Mouse (Mus musculus) hindbrain, embryonic 13.5 days (tissue): ENCODE data around the gene Lax1. TPM values are rescaled to one million over a fixed set of nuclear protein-coding genes. Genes with fewer than 3 reads are reported as not detected.
"Not testable (repeated sequence)": the region's sequence is repeated elsewhere in the genome, so short reads cannot be mapped to it uniquely, and the experiment has no call there.

Experiments used
- ATAC-seq: fragments of 200-750 bp; cut with Nextera tagmentation; 2 replicates; pipeline ENCODE4 v1.8.0; 2017; ENCODE audit warnings: moderate TSS enrichment; ENCODE audit not compliant: low FRiP score
- H3K27ac ChIP-seq: fragments of 300-500 bp; sonication (generic); 2 replicates; pipeline ENCODE4 v1.5.1; 2015; ENCODE audit warnings: inconsistent platforms, mild to moderate bottlenecking, moderate library complexity
- H3K27me3 ChIP-seq: fragments of 300-500 bp; sonication (generic); 2 replicates; pipeline ENCODE4 v1.6.1; 2015; ENCODE audit warnings: mild to moderate bottlenecking, inconsistent platforms
- H3K36me3 ChIP-seq: fragments of 300-500 bp; sonication (generic); 2 replicates; pipeline ENCODE4 v1.6.1; 2015; ENCODE audit warnings: mild to moderate bottlenecking, inconsistent platforms
- H3K4me1 ChIP-seq: fragments of 300-500 bp; sonication (generic); replicated peaks from 2 replicates; pipeline ENCODE4 v1.6.1; 2015; ENCODE audit warnings: inconsistent platforms
- H3K4me2 ChIP-seq: fragments of 300-500 bp; sonication (generic); 2 replicates; pipeline ENCODE4 v1.6.1; 2015; ENCODE audit warnings: inconsistent platforms, mild to moderate bottlenecking, moderate library complexity
- H3K4me3 ChIP-seq: fragments of 300-500 bp; sonication (generic); 2 replicates; pipeline ENCODE4 v1.5.1; 2015; ENCODE audit warnings: mild to moderate bottlenecking, inconsistent platforms
- H3K9ac ChIP-seq: fragments of 300-500 bp; sonication (generic); 2 replicates; pipeline ENCODE4 v1.6.1; 2015; ENCODE audit warnings: mild to moderate bottlenecking, inconsistent platforms
- H3K9me3 ChIP-seq: fragments of 300-500 bp; sonication (generic); 2 replicates; pipeline ENCODE4 v1.6.1; 2016; ENCODE audit warnings: inconsistent platforms
- WGBS: fragments of 180-500 bp; shearing (Covaris S2); methylation state at CpG from one replicate; pipeline ENCODE4 v1.1.7; 2015; 5-methylcytosine and 5-hydroxymethylcytosine counted together
- polyA plus RNA-seq: library from polyadenylated mRNA; unstranded; fragments of >200 nt; fragmentation: Nextera tagmentation; extraction: Ambion mirVana; gene quantifications from 2 replicates; pipeline ENCODE4 v1.2.1, GENCODE M21; 2015

Gene Lax1
- polyA plus RNA-seq, 1 experiment from 2014 or later = 0.16 TPM

DNA sequence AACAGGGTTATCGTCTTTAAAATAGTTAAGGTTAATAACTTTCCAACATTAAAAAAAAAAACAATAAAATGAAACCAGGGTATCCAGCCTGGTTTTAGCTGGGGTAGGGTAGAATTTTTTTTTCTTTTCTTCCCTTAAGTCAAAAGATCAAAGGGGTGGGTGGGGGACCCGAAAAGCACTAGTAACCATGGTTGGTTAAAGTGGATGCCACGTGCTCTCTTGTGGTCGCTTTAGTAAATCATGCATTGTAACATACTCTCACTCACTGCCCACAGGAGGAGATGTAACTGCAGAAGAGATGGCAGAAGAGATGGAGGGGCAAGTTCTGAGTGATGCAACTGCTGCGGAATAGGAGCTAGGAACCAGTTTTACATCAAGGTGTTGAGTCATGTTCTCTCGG, 21.5 kb upstream of the Lax1 start:
- H3K27ac ChIP-seq = no peak overlapping the region
- peaks cover 37% of the 10 kb centered on the region for H3K36me3 ChIP-seq
- no peaks in the 10 kb centered on the region for H3K9me3 ChIP-seq
- H3K27me3 ChIP-seq = no peaks in the 10 kb centered on the region
- peaks cover 24% of the 10 kb centered on the region for H3K4me1 ChIP-seq
- WGBS = 49% methylated on average over 6 of the region's 6 CpGs
- H3K4me2 ChIP-seq = no peak overlapping the region
- no peak overlapping the region for H3K9ac ChIP-seq
- H3K4me3 ChIP-seq = no peak overlapping the region
- ATAC-seq = no peak

DNA sequence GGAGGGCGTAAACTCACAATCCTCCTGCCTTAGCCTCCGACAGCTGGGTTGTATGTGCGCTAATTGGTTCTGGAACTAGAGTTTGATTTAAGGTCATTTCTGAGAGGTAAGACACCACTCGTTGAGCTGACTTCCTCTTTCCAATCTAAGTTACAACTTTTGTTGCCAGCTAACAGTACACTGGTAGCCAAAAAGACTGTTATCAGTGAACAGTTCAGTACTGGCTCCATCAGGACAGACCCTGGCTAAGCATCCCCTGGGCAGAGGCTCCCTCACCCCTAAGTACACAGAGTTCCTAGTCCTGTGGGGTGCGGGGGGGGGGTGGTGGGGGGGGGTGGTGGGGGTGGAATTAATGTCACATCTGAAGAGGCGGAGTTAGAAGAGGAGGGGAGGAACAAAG, 21.0 kb upstream of the Lax1 start:
- Histone ChIP-seq H3K4me1 (peaks cover 24% of the 10 kb centered on the region), H3K27ac (no peak overlapping the region), H3K36me3 (peaks cover 37% of the 10 kb centered on the region), H3K4me3 (no peak overlapping the region), H3K9me3 (no peaks in the 10 kb centered on the region), H3K4me2 (no peak overlapping the region), H3K9ac (no peak overlapping the region), H3K27me3 (no peaks in the 10 kb centered on the region)
- no peak for ATAC-seq
- WGBS = 50% methylated on average over 6 of the region's 6 CpGs

DNA sequence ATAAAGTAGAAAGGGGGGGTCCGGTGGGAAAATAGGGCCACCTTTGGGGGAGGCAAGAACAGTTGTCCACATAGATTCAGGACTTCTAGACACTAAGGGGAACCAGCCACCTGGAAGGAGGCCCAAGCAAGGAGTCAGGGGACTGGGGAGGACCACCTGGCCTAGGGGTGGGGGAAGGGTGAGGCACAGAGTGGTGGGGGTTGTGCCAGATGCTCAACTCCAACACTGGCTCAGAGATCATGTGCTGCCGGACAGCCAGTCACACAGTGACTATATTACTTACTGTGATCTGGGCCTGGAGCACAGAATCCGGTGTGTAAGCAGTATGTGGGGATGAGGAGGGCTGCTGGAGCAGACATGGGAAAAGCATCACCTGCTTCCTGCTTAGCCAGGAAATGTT, 19.4 kb upstream of the Lax1 start:
- H3K4me3 ChIP-seq = no peak overlapping the region
- peaks cover 33% of the 10 kb centered on the region for H3K36me3 ChIP-seq
- H3K27ac ChIP-seq = no peak overlapping the region
- no peaks in the 10 kb centered on the region for H3K9me3 ChIP-seq
- H3K9ac ChIP-seq = no peak overlapping the region
- no peak overlapping the region for H3K4me2 ChIP-seq
- 83% methylated on average over 3 of the region's 3 CpGs for WGBS
- ATAC-seq = no peak
- H3K4me1 ChIP-seq = peaks cover 19% of the 10 kb centered on the region
- no peaks in the 10 kb centered on the region for H3K27me3 ChIP-seq

DNA sequence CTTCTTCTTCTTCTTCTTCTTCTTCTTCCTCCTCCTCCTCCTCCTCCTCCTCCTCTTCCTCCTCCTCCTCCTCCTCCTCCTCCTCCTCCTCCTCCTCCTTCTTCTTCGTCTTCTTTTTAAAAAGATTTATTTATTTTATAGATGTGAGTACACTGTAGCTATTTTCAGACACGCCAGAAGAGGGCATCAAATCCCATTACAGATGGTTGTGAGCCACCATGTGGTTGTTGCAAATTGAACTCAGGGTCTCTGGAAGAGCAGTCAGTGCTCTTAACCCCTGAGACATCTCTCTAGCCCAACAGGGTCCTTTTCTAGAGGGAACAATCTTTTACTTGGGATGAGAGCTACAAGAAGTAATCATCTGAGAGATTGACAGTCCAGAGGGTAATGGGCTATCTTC, 11.9 kb upstream of the Lax1 start:
- WGBS = 0% methylated on average over 1 of the region's 2 CpGs
- H3K9ac ChIP-seq, H3K4me1 ChIP-seq, H3K4me3 ChIP-seq, H3K4me2 ChIP-seq, H3K27me3 ChIP-seq, ATAC-seq, H3K27ac ChIP-seq, H3K9me3 ChIP-seq: not testable (repeated sequence)
- H3K36me3 ChIP-seq = peaks cover 19% of the 10 kb centered on the region

DNA sequence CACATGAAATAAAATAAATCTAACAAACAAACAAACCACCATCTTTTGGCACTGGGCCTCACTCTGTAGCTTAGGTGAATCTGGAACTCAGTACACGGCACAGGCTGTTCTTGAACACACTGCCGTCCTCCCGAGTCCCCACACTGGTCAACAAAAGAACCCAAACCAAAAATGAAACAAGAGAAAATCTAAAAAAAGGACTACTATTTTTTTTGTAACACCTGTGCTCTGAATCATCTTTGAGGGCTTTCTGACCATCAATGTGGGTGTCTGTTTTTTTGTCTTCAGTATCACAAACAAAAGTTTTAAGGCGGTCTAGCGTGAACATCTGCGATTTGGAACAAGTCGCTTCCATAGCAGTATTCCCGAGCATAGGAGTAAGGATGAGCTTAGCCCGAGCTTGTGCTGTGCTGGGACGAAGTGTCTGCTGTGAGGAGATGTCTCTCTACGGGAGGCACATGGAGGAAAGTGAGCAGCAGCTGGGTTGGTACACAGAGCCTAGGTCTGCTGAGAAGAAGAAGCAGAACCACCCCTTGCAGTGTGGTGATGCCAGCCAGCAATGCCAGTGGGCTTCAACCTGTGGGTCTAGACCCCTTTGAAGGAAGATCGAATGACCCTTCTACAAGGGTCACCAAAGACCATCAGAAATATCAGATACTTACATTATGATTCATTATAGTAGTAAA, 8.2 kb upstream of the Lax1 start:
- no peaks in the 10 kb centered on the region for H3K36me3 ChIP-seq
- H3K4me2 ChIP-seq = no peak overlapping the region
- no peaks in the 10 kb centered on the region for H3K9me3 ChIP-seq
- no peak for ATAC-seq
- no peak overlapping the region for H3K4me3 ChIP-seq
- H3K9ac ChIP-seq = no peak overlapping the region
- no peak overlapping the region for H3K27ac ChIP-seq
- H3K27me3 ChIP-seq = no peaks in the 10 kb centered on the region
- WGBS = 93% methylated on average over 12 of the region's 12 CpGs
- H3K4me1 ChIP-seq = peaks cover 19% of the 10 kb centered on the region

DNA sequence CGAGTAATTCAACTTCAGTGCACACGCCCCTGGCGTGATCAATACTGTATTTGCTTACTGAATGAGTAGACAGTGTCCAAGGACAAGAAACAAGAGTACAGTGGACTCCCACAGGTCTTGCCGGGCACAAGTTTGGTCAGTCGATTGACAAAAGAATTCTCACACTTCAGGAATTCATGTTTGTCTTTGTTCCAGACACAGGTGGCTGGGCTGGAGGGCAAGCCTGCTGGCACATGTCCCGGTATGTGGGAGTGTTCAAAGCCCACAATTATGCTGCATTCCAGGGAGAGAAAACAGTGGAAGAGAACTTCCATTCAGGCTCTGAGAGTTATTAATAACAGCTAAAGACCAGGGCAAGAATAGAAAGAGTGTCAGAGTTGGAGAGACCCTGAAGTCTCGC, 6.0 kb upstream of the Lax1 start:
- no peak overlapping the region for H3K9ac ChIP-seq
- no peak overlapping the region for H3K27ac ChIP-seq
- 22% methylated on average over 7 of the region's 7 CpGs for WGBS
- no peak overlapping the region for H3K4me3 ChIP-seq
- no peaks in the 10 kb centered on the region for H3K9me3 ChIP-seq
- ATAC-seq = no peak
- peaks cover 19% of the 10 kb centered on the region for H3K4me1 ChIP-seq
- H3K27me3 ChIP-seq = no peaks in the 10 kb centered on the region
- no peak overlapping the region for H3K4me2 ChIP-seq
- no peaks in the 10 kb centered on the region for H3K36me3 ChIP-seq

DNA sequence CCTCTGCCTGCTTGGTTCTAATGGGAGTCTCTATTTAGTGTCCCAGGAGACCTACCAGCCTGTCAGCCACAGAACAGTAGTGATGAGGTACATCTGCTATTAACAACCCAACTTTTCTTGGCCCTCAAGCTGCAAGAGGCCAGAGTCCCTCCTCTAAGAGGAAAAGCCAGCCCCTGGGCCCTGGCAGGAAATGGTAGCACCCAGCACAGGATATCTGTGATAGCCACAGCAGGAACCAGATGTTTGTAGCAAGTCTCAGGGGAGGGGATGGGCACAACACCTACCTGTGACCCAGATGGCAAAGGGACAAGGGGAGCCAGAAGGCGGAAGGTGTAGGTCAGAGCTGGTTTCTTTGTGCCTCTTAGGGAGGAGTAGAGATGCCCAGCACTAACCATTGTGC, 5.0 kb upstream of the Lax1 start:
- WGBS = 100% methylated on average over 1 of the region's 1 CpGs
- no peaks in the 10 kb centered on the region for H3K27me3 ChIP-seq
- no peaks in the 10 kb centered on the region for H3K36me3 ChIP-seq
- H3K4me3 ChIP-seq = no peak overlapping the region
- ATAC-seq = no peak
- H3K9me3 ChIP-seq = no peaks in the 10 kb centered on the region
- no peak overlapping the region for H3K9ac ChIP-seq
- peaks cover 19% of the 10 kb centered on the region for H3K4me1 ChIP-seq
- no peak overlapping the region for H3K27ac ChIP-seq
- no peak overlapping the region for H3K4me2 ChIP-seq

DNA sequence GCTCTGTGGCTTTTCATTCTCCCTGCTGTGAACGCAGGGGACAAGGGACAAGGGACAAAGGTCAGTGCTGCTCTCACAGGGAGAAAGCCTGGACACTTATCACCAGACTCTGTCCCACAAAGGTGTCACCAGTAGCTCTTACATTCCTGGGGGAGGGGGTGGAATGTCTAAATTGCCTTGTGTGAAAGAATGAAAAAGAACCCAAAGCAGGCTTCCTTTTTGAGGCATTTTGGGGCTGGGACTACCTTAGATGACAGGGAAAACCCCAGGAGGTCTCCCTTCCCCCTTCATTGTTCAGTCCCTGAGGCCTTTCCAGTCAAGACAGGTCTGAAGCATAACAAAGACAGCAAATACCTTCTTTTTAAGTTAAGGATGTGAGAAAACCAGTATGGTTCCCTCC, 4.4 kb upstream of the Lax1 start:
- Histone ChIP-seq H3K9me3 (no peaks in the 10 kb centered on the region), H3K9ac (no peak overlapping the region), H3K4me3 (no peak overlapping the region), H3K36me3 (no peaks in the 10 kb centered on the region), H3K27me3 (no peaks in the 10 kb centered on the region), H3K4me2 (no peak overlapping the region), H3K27ac (no peak overlapping the region), H3K4me1 (peaks cover 19% of the 10 kb centered on the region)
- 0% methylated on average over 1 of the region's 1 CpGs for WGBS
- no peak for ATAC-seq

DNA sequence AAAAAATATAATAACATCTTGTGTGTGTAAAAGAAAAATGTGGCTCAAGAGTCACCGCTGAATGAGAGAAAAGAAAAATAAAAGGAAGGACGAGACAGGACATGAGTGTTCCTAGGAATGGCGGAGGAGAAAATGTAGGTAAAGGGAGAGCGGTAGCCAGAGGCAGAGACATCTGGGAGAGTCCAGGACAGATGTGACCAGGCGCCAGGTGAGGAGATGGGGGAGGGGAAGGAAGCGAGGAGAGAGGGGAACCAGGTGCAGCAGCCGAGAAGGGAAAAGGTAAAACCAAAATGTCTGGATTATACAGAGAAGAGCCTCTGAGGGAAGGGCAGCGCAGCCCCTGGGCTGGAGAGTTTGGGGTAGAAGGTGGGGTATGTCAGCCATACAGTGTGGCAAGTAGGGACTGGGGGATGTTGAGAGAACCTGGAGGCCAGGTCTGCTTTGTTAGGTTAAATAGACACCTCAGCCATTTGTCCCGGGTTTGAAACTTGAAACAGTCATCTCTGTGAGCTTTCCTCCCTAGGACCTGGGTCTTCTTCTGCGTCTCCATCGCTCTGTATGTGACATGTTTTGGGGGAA, 3.7 kb upstream of the Lax1 start:
- Histone ChIP-seq H3K36me3 (no peaks in the 10 kb centered on the region), H3K4me1 (peaks cover 19% of the 10 kb centered on the region), H3K4me2 (no peak overlapping the region), H3K27ac (no peak overlapping the region), H3K9me3 (no peaks in the 10 kb centered on the region), H3K27me3 (no peaks in the 10 kb centered on the region), H3K9ac (no peak overlapping the region), H3K4me3 (no peak overlapping the region)
- ATAC-seq = no peak
- WGBS = 74% methylated on average over 11 of the region's 11 CpGs

DNA sequence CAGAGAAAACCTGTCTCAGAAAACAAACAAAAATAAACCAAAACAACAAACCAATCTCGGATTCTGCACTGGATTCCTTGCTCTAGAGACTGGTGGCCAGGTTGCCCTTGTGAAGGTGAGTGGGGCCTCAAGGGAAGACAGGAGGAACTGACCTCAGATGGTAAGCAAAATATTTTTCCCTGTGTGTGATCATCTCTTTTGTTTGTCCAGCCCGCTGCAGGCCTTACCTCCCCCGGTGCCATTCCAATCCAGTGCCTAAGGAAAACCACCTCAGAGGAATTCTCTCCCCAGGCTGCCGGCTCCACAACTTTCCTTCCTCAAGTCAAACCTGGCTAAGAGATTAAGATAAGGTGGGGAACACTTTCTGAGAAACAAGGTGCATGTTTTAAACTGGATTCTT, 2.3 kb upstream of the Lax1 start:
- Histone ChIP-seq H3K36me3 (no peaks in the 10 kb centered on the region), H3K4me1 (peaks cover 19% of the 10 kb centered on the region), H3K9ac (no peak overlapping the region), H3K27ac (no peak overlapping the region), H3K4me3 (no peak overlapping the region), H3K9me3 (no peaks in the 10 kb centered on the region), H3K27me3 (no peaks in the 10 kb centered on the region), H3K4me2 (no peak overlapping the region)
- WGBS = 44% methylated on average over 4 of the region's 4 CpGs
- ATAC-seq = no peak

DNA sequence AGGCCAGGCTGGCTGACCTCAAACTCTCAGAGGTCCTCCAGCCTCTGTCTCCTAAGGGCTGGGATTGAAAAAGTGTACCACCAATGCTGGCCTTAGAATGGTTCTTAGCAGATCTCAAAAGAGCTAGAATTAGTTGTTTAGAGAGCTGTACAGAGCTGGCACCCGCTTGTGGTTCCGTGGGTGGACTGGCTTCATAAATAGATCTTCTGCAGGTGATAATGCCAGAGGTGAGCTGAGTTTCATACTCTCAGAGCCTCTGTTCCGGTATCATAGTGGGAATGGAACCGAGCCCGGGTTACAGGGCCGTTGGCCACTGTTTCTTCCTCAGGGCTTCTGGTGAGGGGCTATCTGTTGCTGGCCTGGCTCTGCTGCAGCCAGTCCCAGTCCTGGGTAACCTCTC, 1.1 kb upstream of the Lax1 start:
- ATAC-seq = no peak
- no peak overlapping the region for H3K9ac ChIP-seq
- no peaks in the 10 kb centered on the region for H3K36me3 ChIP-seq
- H3K4me3 ChIP-seq = no peak overlapping the region
- no peak overlapping the region for H3K27ac ChIP-seq
- no peaks in the 10 kb centered on the region for H3K9me3 ChIP-seq
- WGBS = 92% methylated on average over 6 of the region's 6 CpGs
- no peaks in the 10 kb centered on the region for H3K27me3 ChIP-seq
- no peak overlapping the region for H3K4me2 ChIP-seq
- H3K4me1 ChIP-seq = peaks cover 18% of the 10 kb centered on the region

DNA sequence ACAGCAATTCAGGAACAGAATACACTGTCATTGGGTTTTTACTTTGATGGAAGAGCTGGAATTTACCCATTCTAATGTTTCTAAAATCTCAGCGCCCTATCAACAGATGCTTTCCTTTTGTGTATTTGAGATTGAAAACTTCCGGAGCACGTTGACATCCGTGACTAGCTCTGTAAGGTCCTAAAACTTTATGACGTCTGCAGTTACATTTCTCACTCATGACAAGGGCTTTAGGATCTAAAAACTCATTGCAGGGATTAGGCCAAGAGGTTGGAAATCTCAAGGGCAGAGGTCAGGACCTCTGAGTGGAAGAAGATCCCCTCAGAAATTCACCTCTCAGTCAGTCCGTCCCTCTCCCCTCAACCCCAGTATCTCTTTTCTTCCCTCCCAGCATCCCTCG, 1.6 kb downstream of the Lax1 start:
- WGBS = 78% methylated on average over 7 of the region's 7 CpGs
- no peaks in the 10 kb centered on the region for H3K4me1 ChIP-seq
- no peak overlapping the region for H3K4me3 ChIP-seq
- H3K36me3 ChIP-seq = no peaks in the 10 kb centered on the region
- no peak overlapping the region for H3K4me2 ChIP-seq
- no peak overlapping the region for H3K9ac ChIP-seq
- no peak for ATAC-seq
- H3K27me3 ChIP-seq = no peaks in the 10 kb centered on the region
- no peak overlapping the region for H3K27ac ChIP-seq
- H3K9me3 ChIP-seq = no peaks in the 10 kb centered on the region

DNA sequence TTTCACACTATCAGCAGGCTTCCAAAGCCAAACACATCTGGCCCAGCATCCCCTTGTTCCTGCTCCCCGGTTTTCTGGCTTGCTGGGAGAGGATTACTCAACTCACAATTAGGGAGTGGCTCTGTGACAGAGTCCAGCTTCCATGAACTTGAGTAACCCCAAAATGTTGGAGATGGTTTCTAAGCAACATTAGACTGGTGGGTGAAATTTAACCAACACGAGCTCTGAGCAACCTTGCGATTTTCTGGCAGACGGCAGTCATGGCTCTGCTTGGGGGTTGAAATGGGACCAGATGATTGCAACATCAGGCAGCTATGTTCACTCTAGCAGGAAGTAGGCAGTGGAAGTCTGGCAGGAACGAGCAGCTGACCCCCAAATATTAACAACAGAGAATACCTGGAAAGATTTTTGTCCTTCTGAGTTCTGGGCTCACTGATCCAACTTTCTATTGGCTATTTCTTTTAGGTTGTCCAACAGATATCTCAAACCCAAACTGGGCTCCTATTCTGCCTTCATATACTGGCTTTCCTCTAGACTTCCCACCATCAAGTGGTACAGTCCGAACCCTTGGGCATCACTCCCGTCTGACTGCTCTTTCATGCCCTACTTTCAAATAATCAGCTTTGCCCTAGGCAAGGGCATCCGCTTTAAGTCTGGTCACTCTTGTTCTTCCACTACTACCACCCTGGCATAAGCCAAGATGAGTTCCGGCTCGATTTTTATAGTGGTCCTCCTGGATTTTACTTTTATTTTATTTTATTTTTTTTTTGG, 4.0 kb downstream of the Lax1 start:
- Histone ChIP-seq H3K36me3 (no peaks in the 10 kb centered on the region), H3K4me2 (no peak overlapping the region), H3K9ac (no peak overlapping the region), H3K9me3 (no peaks in the 10 kb centered on the region), H3K4me3 (no peak overlapping the region), H3K27ac (no peak overlapping the region), H3K27me3 (no peaks in the 10 kb centered on the region), H3K4me1 (no peaks in the 10 kb centered on the region)
- ATAC-seq = no peak
- WGBS = 83% methylated on average over 10 of the region's 10 CpGs
